Mouse (Mus musculus) stomach, postnatal 0 days (tissue): ENCODE results near the gene Sptbn1. TPM values are rescaled to one million over a fixed set of nuclear protein-coding genes. Genes with fewer than 3 reads are reported as not detected.

Experiments used
- ATAC-seq: fragments of 200-750 bp; cut with Nextera tagmentation; 2 replicates; pipeline ENCODE4 v1.8.0; 2017; ENCODE audit not compliant: low FRiP score, low TSS enrichment
- DNase-seq: peaks from one replicate; pipeline ENCODE4 v3.0.0-alpha.2; 2016; ENCODE audit warnings: low spot score
- H3K27ac ChIP-seq: fragments of 300-500 bp; sonication (generic); replicated peaks from 2 replicates; pipeline ENCODE4 v1.5.1; 2014; ENCODE audit warnings: mild to moderate bottlenecking, control low read depth
- H3K27me3 ChIP-seq: fragments of 300-500 bp; sonication (generic); 2 replicates; pipeline ENCODE4 v1.6.1; 2014; ENCODE audit warnings: low read length; ENCODE audit not compliant: control insufficient read depth, insufficient read depth
- H3K36me3 ChIP-seq: fragments of 300-500 bp; sonication (generic); 2 replicates; pipeline ENCODE4 v1.6.1; 2014; ENCODE audit warnings: low read length, mixed read lengths; ENCODE audit not compliant: control insufficient read depth, insufficient read depth
- H3K4me1 ChIP-seq: fragments of 300-500 bp; sonication (generic); replicated peaks from 2 replicates; pipeline ENCODE4 v1.6.1; 2014; ENCODE audit warnings: antibody characterized with exemption; ENCODE audit not compliant: control insufficient read depth, insufficient read depth
- H3K4me2 ChIP-seq: fragments of 300-500 bp; sonication (generic); replicated peaks from 2 replicates; pipeline ENCODE4 v1.6.1; 2014; ENCODE audit warnings: low read depth, mild to moderate bottlenecking, control low read depth, moderate library complexity
- H3K4me3 ChIP-seq: fragments of 300-500 bp; sonication (generic); 2 replicates; pipeline ENCODE4 v1.5.1; 2014; ENCODE audit warnings: low read depth, low read length, control low read depth
- H3K9ac ChIP-seq: fragments of 300-500 bp; sonication (generic); 2 replicates; pipeline ENCODE4 v1.6.1; 2014; ENCODE audit warnings: mild to moderate bottlenecking, low read length, control low read depth, mixed read lengths
- H3K9me3 ChIP-seq: fragments of 300-500 bp; sonication (generic); 2 replicates; pipeline ENCODE4 v1.6.1; 2016; ENCODE audit warnings: low read length; ENCODE audit not compliant: control insufficient read depth
- CTCF ChIP-seq: IDR thresholded peaks from 2 replicates; pipeline ENCODE4 v1.5.1; 2016; ENCODE audit warnings: antibody characterized with exemption, low read depth, mild to moderate bottlenecking, moderate library complexity
- EP300 ChIP-seq: optimal IDR thresholded peaks from 2 replicates; pipeline ENCODE3; 2016; ENCODE audit warnings: antibody characterized with exemption
- WGBS: fragments of 180-500 bp; shearing (Covaris S2); extraction: QIAGEN DNeasy Blood & Tissue Kit; methylation state at CpG from one replicate; pipeline ENCODE4 v1.1.7; 2014; 5-methylcytosine and 5-hydroxymethylcytosine counted together
- polyA plus RNA-seq: library from polyadenylated mRNA; unstranded; fragments of >200 nt; fragmentation: Nextera tagmentation; extraction: Ambion mirVana; gene quantifications from 2 replicates; pipeline ENCODE4 v1.2.1, GENCODE M21; 2015

Sptbn1 gene
- polyA plus RNA-seq, 1 experiment from 2014 or later = 57.2 TPM

DNA sequence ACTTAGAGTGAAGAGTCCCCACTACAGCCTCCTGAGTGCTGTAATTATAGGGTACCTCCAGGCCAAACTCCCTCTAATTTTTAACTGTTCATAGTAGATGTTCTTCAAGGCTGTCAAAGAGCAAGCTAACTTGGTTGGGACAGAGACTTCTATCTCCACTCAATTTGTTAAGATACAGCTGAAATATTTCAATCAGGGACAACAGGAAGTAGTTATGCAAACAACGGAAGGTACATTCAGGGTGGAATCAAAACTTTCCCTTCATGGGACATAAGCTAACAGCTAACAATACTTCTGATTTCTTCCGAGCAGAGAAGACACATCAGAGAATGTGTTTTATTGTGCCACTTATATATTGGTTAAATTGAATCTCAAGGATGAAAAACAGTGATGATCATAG, 20.1 kb upstream of the Sptbn1 start:
- Histone ChIP-seq H3K4me2 (no peak overlapping the region), H3K27me3 (no peaks in the 10 kb centered on the region), H3K36me3 (no peaks in the 10 kb centered on the region), H3K9ac (no peak overlapping the region), H3K4me3 (no peak overlapping the region), H3K9me3 (no peaks in the 10 kb centered on the region), H3K4me1 (no peaks in the 10 kb centered on the region; the same call in 1 of the 2 replicates), H3K27ac (no peak overlapping the region)
- TF ChIP-seq CTCF = no peak
- TF ChIP-seq EP300 = no peak
- 70% methylated on average over 2 of the region's 2 CpGs for WGBS
- no peak for DNase-seq
- no peak for ATAC-seq

- TF ChIP-seq EP300 (no peak), CTCF (no peak)
- DNase-seq (no peak), ATAC-seq (no peak)
- Histone ChIP-seq H3K4me3 (no peak overlapping the region), H3K9me3 (no peaks in the 10 kb centered on the region), H3K27ac (no peak overlapping the region), H3K36me3 (no peaks in the 10 kb centered on the region), H3K27me3 (no peaks in the 10 kb centered on the region), H3K4me1 (no peaks in the 10 kb centered on the region), H3K9ac (no peak overlapping the region), H3K4me2 (no peak overlapping the region)
- WGBS = 38% methylated on average over 2 of the region's 2 CpGs
Measured at GRCm38 (mm10) chr11:30283710-30284109, 15.7 kb upstream of the Sptbn1 start.

- no peak overlapping the region for H3K4me3 ChIP-seq
- TF ChIP-seq EP300 (no peak), CTCF (no peak)
- H3K4me2 ChIP-seq = no peak overlapping the region
- whole genome bisulfite sequencing = 76% methylated on average over 5 of the region's 5 CpGs
- ATAC-seq (no peak), DNase-seq (no peak)
- no peaks in the 10 kb centered on the region for H3K36me3 ChIP-seq
- H3K9me3 ChIP-seq = no peaks in the 10 kb centered on the region
- no peak overlapping the region for H3K27ac ChIP-seq
- no peaks in the 10 kb centered on the region for H3K27me3 ChIP-seq
- no peak overlapping the region for H3K9ac ChIP-seq
- no peaks in the 10 kb centered on the region for H3K4me1 ChIP-seq
Measured at GRCm38 (mm10) chr11:30281096-30281495, 13.1 kb upstream of the Sptbn1 start.

DNA sequence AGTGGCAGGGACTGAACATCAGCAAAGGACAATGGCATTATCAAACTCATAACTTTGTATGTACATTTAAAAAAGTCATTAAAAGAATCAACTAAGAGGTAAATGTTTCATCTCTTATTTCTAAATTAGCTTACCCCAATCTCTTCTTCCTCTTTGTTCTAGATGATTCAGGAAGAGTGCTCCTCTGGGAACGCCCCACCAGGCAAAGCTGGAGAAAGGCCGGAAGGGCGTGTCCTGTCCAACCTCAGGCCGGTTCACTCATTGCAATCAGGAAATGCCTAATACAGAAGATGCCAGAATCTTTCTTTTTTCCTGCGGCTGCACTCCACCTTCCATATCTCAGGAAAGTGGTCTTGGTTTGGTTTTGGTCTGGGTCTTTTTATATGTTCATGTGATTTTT, 11.3 kb upstream of the Sptbn1 start:
- no peaks in the 10 kb centered on the region for H3K4me1 ChIP-seq
- ATAC-seq (no peak), DNase-seq (no peak)
- H3K9ac ChIP-seq = no peak overlapping the region
- no peak overlapping the region for H3K4me3 ChIP-seq
- 81% methylated on average over 5 of the region's 5 CpGs for WGBS
- H3K27ac ChIP-seq = no peak overlapping the region
- H3K27me3 ChIP-seq = no peaks in the 10 kb centered on the region
- TF ChIP-seq EP300 = no peak
- no peak for TF ChIP-seq CTCF
- H3K36me3 ChIP-seq = no peaks in the 10 kb centered on the region
- H3K4me2 ChIP-seq = no peak overlapping the region
- no peaks in the 10 kb centered on the region for H3K9me3 ChIP-seq

DNA sequence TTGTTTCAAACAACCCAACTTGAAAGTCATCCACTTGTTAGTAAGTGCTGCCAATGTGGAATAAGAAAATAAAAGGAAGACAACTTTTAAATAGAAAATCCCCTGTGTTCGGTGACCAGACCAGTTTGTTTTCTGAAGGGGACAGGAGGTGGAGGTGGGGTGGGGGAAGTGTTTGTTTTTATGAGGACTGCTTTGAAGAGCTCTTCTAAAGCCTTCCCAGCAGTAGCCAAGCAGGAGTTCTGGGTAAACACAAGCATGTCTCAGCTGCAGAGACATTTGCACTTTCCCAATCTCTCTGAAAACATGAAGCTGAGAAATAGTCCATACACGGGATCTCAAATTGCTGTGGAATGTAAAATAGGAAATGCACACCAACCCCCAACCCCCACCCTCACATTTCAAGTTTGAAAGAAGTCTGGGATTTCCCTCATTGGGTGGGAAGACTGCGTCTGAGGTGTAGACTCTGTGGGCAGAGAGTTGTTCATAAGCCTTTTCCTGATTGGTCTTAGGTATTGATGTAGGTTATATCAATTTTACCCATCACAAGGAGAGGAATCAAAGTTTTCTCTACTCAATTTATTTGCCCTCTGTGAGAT, 7.6 kb upstream of the Sptbn1 start:
- H3K27ac ChIP-seq = no peak overlapping the region
- DNase-seq (no peak), ATAC-seq (no peak)
- no peaks in the 10 kb centered on the region for H3K36me3 ChIP-seq
- WGBS = 31% methylated on average over 3 of the region's 3 CpGs
- TF ChIP-seq EP300 (no peak), CTCF (no peak)
- no peak overlapping the region for H3K4me2 ChIP-seq
- H3K4me1 ChIP-seq = no peaks in the 10 kb centered on the region
- no peaks in the 10 kb centered on the region for H3K27me3 ChIP-seq
- no peaks in the 10 kb centered on the region for H3K9me3 ChIP-seq
- no peak overlapping the region for H3K9ac ChIP-seq
- no peak overlapping the region for H3K4me3 ChIP-seq

GRCm38 (mm10) chr11:30269524-30269923, 1.5 kb upstream of the Sptbn1 start:
- no peak for DNase-seq
- Histone ChIP-seq H3K27ac (no peak overlapping the region), H3K27me3 (no peaks in the 10 kb centered on the region), H3K4me3 (no peak overlapping the region), H3K9ac (no peak overlapping the region), H3K9me3 (no peaks in the 10 kb centered on the region), H3K36me3 (no peaks in the 10 kb centered on the region), H3K4me1 (no peaks in the 10 kb centered on the region), H3K4me2 (no peak overlapping the region)
- ATAC-seq = no peak
- WGBS = 59% methylated on average over 1 of the region's 1 CpGs
- TF ChIP-seq EP300 = no peak
- TF ChIP-seq CTCF = no peak
